20 mouse cellular contexts compared by ENCODE assay signal in genomic region chr3:22293466-22293865, GRCm38 (mm10).
A peak's percentile ranks its signal among the peaks of the same experiment; 100 is the strongest.
DNase-seq lines count a peak whose midpoint lies in the region; ATAC-seq and TF ChIP-seq lines count a peak whose summit lies in the region.
"Had no signal": no experiment of that assay in that cellular context is flagged by ENCODE, and none has a peak within 500 bp of the region (broad histone marks: within the 10 kb centered on the region; RNA-seq: fewer than 3 reads in every experiment).

No protein-coding gene starts in this region.

- peaks cover 9% of the 10 kb centered on the region for H3K4me1 ChIP-seq in E14TG2a.4 (replicated peaks; ENCODE audit: low read depth, low read length)
- no peaks in the 10 kb centered on the region for H3K4me1 ChIP-seq in ES-Bruce4 (ENCODE audit: control insufficient read depth, insufficient read depth, low read length)
- no peaks in the 10 kb centered on the region for H3K4me1 ChIP-seq in ES-E14 (ENCODE audit: control insufficient read depth in 2 of 2, insufficient read depth in 2 of 2, low read length in 2 of 2, poor library complexity in 1 of 2)
- no peaks in the 10 kb centered on the region for H3K4me1 ChIP-seq in heart, embryonic 12.5 days (replicated peaks)
- H3K4me1 ChIP-seq: embryonic facial prominence, embryonic 10.5 days; embryonic facial prominence, embryonic 12.5 days; forebrain, embryonic 13.5 days; forebrain, embryonic 15.5 days had no signal

- 0 out of 2 replicates have a peak, but pooled peaks have one; percentile 43 for TF ChIP-seq EP300 in ES-Bruce4 (IDR thresholded peaks at IDR 0.05; ENCODE audit: insufficient read depth, low read depth, low read length)

- 82% methylated on average over 3 of the region's 3 CpGs for WGBS in heart, embryonic 12.5 days

- TF ChIP-seq CTCF in E14TG2a.4 (conservative IDR thresholded peaks at IDR 0.05; ENCODE audit: low read length) (no peak), ES-Bruce4 (IDR thresholded peaks at IDR 0.05; ENCODE audit: low read depth, low read length) (no peak)

- H3K4me2 ChIP-seq in heart, embryonic 12.5 days: no peak overlapping the region
- H3K4me2 ChIP-seq: embryonic facial prominence, embryonic 12.5 days; forebrain, embryonic 13.5 days; forebrain, embryonic 15.5 days had no signal

- DNase-seq in ES-E14 (ENCODE audit: low read depth, low spot score) (no peak), ZHBTc4 (ENCODE audit: low read depth, low spot score) (peak; percentile 65)
- no peak for DNase-seq in cerebellum, postnatal 14 days
- no peak for DNase-seq in right cerebral cortex, postnatal 14 days
- DNase-seq: adrenal gland, adult 2 months; adrenal gland, postnatal 10 days; adrenal gland, postnatal 25 days; cerebellum, adult 11 months; cerebellum, adult 18-20 months; cerebellum, adult 8-10 months; cerebellum, adult 9-11 months; cerebellum, postnatal 25 days; forebrain, postnatal 0 days had no signal

- H3K9ac ChIP-seq in ES-Bruce4 (ENCODE audit: low read depth, poor library complexity, severe bottlenecking) (no peak overlapping the region), ES-E14 (ENCODE audit: insufficient read depth, low read depth, low read length, poor library complexity, severe bottlenecking) (no peak overlapping the region)
- no peak overlapping the region for H3K9ac ChIP-seq in heart, embryonic 12.5 days
- H3K9ac ChIP-seq: embryonic facial prominence, embryonic 12.5 days; forebrain, embryonic 13.5 days; forebrain, embryonic 15.5 days; forebrain, postnatal 0 days had no signal

- H3K36me3 ChIP-seq in E14TG2a.4 (ENCODE audit: insufficient read depth, low read length): peaks cover 35% of the 10 kb centered on the region
- H3K36me3 ChIP-seq in ES-Bruce4 (ENCODE audit: control insufficient read depth, insufficient read depth, low read length, poor library complexity, severe bottlenecking): no peaks in the 10 kb centered on the region
- no peaks in the 10 kb centered on the region; the same call in 1 of the 2 replicates for H3K36me3 ChIP-seq in ES-E14 (ENCODE audit: control insufficient read depth, insufficient read depth, low read length, poor library complexity, severe bottlenecking)
- H3K36me3 ChIP-seq in heart, embryonic 12.5 days: no peaks in the 10 kb centered on the region
- H3K36me3 ChIP-seq: embryonic facial prominence, embryonic 10.5 days; embryonic facial prominence, embryonic 12.5 days; forebrain, embryonic 15.5 days had no signal

- H3K27ac ChIP-seq in ES-Bruce4 (ENCODE audit: insufficient read depth, low read length): peak overlapping the region; percentile 71
- peak overlapping the region; percentile 79; the same call in 1 of the 2 replicates for H3K27ac ChIP-seq in ES-E14 (ENCODE audit: insufficient read depth, low read depth, low read length, poor library complexity, severe bottlenecking)
- no peak overlapping the region for H3K27ac ChIP-seq in heart, embryonic 12.5 days (ENCODE audit: poor library complexity, severe bottlenecking)
- H3K27ac ChIP-seq: embryonic facial prominence, embryonic 10.5 days; embryonic facial prominence, embryonic 12.5 days; forebrain, embryonic 13.5 days; forebrain, embryonic 15.5 days had no signal

- ATAC-seq in heart, embryonic 12.5 days (ENCODE audit: insufficient number of reproducible peaks, low FRiP score): no peak
- ATAC-seq: forebrain, embryonic 13.5 days; forebrain, embryonic 15.5 days; forebrain, postnatal 0 days had no signal

- in situ Hi-C loops in ES-E14 (cut with MboI; ENCODE audit: low sequenced_read_pairs in 2 of 2, unreplicated experiment in 2 of 2): no loop called here

- H3K4me3 ChIP-seq in E14TG2a.4 (replicated peaks; ENCODE audit: low read length): peak overlapping the region; percentile 17; the same call in 1 of the 2 replicates
- no peak overlapping the region for H3K4me3 ChIP-seq in ES-Bruce4 (ENCODE audit: low read depth, low read length)
- no peak overlapping the region for H3K4me3 ChIP-seq in ES-E14 (ENCODE audit: insufficient read depth in 1 of 2, low read depth in 1 of 2, low read length in 2 of 2, poor library complexity in 1 of 2, severe bottlenecking in 1 of 2)
- no peak overlapping the region for H3K4me3 ChIP-seq in heart, embryonic 12.5 days
- H3K4me3 ChIP-seq: embryonic facial prominence, embryonic 10.5 days; embryonic facial prominence, embryonic 12.5 days; forebrain, embryonic 13.5 days; forebrain, embryonic 15.5 days had no signal

- H3K27me3 ChIP-seq in E14TG2a.4 (ENCODE audit: insufficient read depth, low read length): no peaks in the 10 kb centered on the region
- no peaks in the 10 kb centered on the region for H3K27me3 ChIP-seq in ES-Bruce4 (ENCODE audit: control insufficient read depth, insufficient read depth, low read length, poor library complexity, severe bottlenecking)
- no peaks in the 10 kb centered on the region for H3K27me3 ChIP-seq in heart, embryonic 12.5 days (replicated peaks)
- H3K27me3 ChIP-seq: embryonic facial prominence, embryonic 12.5 days; forebrain, embryonic 13.5 days; forebrain, embryonic 15.5 days had no signal

- TF ChIP-seq POLR2A in ES-Bruce4 (IDR thresholded peaks at IDR 0.05; ENCODE audit: insufficient read depth, low read length): no peak

- peaks cover 70% of the 10 kb centered on the region for H3K9me3 ChIP-seq in E14TG2a.4 (ENCODE audit: low read length)
- peaks cover 19% of the 10 kb centered on the region for H3K9me3 ChIP-seq in ES-Bruce4 (replicated peaks; ENCODE audit: control insufficient read depth, insufficient read depth, low read length, poor library complexity, severe bottlenecking)
- H3K9me3 ChIP-seq in ES-E14 (ENCODE audit: control insufficient read depth, insufficient read depth, low read depth, low read length): no peaks in the 10 kb centered on the region; the same call in none of the 2 replicates
- no peaks in the 10 kb centered on the region; the same call in 1 of the 2 replicates for H3K9me3 ChIP-seq in heart, embryonic 12.5 days (replicated peaks)
- H3K9me3 ChIP-seq: forebrain, embryonic 15.5 days had no signal

TF ChIP-seq in ES-E14, 5 proteins besides CTCF, POLR2A, EP300 and RAD21:
- TF ChIP-seq MAFK (IDR thresholded peaks at IDR 0.05; ENCODE audit: insufficient read depth, low read depth, low read length) (no peak), ZC3H11A (IDR thresholded peaks at IDR 0.05; ENCODE audit: borderline replicate concordance, low read depth, low read length) (no peak), HCFC1 (IDR thresholded peaks at IDR 0.05; ENCODE audit: borderline replicate concordance, insufficient read depth, low read length) (no peak), ZNF384 (IDR thresholded peaks at IDR 0.05; ENCODE audit: low read depth, low read length) (no peak), CHD2 (IDR thresholded peaks at IDR 0.05; ENCODE audit: low read depth, low read length) (no peak)
